Mouse (Mus musculus) layer of hippocampus, adult 6 months (tissue): ENCODE data around the gene Hpgds. TPM values are rescaled to one million over a fixed set of nuclear protein-coding genes. Genes with fewer than 3 reads are reported as not detected.

Experiments used
- long read RNA-seq, 2 experiments: library from polyadenylated mRNA; unstranded; transcript quantifications; one replicate each; pipeline ENCODE4 v2.0.0; 2019 to 2020
- polyA plus RNA-seq: library from polyadenylated mRNA; unstranded; fragments of <200 nt; fragmentation: Nextera tagmentation; gene quantifications from 2 replicates; pipeline ENCODE4 v1.2.3, GENCODE M21; 2021

Gene Hpgds
- 4.4 and 5.4 TPM in 2 replicates for polyA plus RNA-seq
- long read RNA-seq, experiment 1, transcript Hpgds-201 (6 exons, 3,476 nt): major isoform, 6 of 7 reads
- long read RNA-seq, experiment 1, partial matches to known transcripts: 0 of 7 reads
- long read RNA-seq, experiment 1, other reads (novel, unspliced or antisense): 1 of 7 reads
- long read RNA-seq, experiment 2, transcript Hpgds-201 (6 exons, 3,476 nt): major isoform, 18 of 24 reads
- long read RNA-seq, experiment 2, partial matches to known transcripts: 2 of 24 reads
- long read RNA-seq, experiment 2, other reads (novel, unspliced or antisense): 1 of 24 reads

DNA sequence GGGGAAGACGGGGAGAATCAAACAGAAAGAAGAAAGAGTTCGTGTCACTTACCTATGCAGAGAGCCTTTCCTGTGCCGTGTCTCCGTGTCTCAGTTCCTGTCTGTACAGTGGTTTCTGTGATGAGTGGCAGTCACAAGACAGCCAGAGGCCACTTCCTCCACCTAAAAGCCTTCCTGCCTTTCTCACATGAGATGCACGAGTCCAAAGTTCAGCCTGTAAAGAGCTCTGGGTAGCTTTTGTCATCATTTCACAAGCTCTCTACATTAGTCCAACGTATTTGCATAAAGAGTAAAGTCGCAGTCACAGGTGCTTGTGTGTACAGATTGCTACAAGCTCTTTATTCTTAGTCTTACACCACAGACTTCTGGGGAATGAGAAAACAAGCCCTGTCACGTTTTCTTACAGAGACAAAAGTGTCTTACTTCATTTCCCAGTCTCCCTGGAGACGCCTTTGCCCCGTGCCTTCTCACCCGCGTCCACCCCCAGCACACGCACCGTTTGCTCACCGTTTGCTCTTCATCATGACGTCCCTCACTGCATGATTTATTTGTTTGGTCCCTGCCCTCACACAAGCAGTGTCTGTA lies at the start of gene Hpgds:
Hpgds (minus strand) TSS at position 288 of the 585 bp plus-strand sequence.

Other genes with a start within 250 kb of the Hpgds start
- gene Smarcad1, start 102.3 kb downstream of the Hpgds start, polyA plus RNA-seq: 35.4 and 36.9 TPM in 2 replicates
- gene C130060K24Rik, start 236.2 kb upstream of the Hpgds start, polyA plus RNA-seq: 0.75 and 1.4 TPM in 2 replicates